32 mouse cellular contexts compared by ENCODE assay signal in genomic region chr10:90306156-90306555, GRCm38 (mm10).
DNase-seq lines count a peak whose midpoint lies in the region; ATAC-seq lines count a peak whose summit lies in the region.
"Had no signal": no experiment of that assay in that cellular context is flagged by ENCODE, and none has a peak within 500 bp of the region (broad histone marks: within the 10 kb centered on the region; RNA-seq: fewer than 3 reads in every experiment).

No protein-coding gene starts in this region.

- no peak overlapping the region for H3K27ac ChIP-seq in midbrain, embryonic 14.5 days (replicated peaks; ENCODE audit: low read depth, low read length)
- no peak overlapping the region for H3K27ac ChIP-seq in midbrain, embryonic 11.5 days (ENCODE audit: low read depth, low read length)
- H3K27ac ChIP-seq in heart, embryonic 11.5 days (ENCODE audit: low read depth, low read length), result no peak overlapping the region
- H3K27ac ChIP-seq: embryonic facial prominence, embryonic 13.5 days; heart, embryonic 10.5 days; hindbrain, embryonic 13.5 days; left cerebral cortex, adult 2 months; liver, embryonic 15.5 days; midbrain, embryonic 10.5 days; neural tube, embryonic 12.5 days had no signal

- no peaks in the 10 kb centered on the region for H3K27me3 ChIP-seq in midbrain, embryonic 14.5 days (ENCODE audit: control insufficient read depth, insufficient read depth, low read length)
- H3K27me3 ChIP-seq in midbrain, embryonic 11.5 days (ENCODE audit: control insufficient read depth, insufficient read depth, low read length), result no peaks in the 10 kb centered on the region
- H3K27me3 ChIP-seq in heart, embryonic 11.5 days (ENCODE audit: control insufficient read depth, insufficient read depth, low read length), result no peaks in the 10 kb centered on the region
- H3K27me3 ChIP-seq: embryonic facial prominence, embryonic 13.5 days; hindbrain, embryonic 13.5 days; liver, embryonic 15.5 days; neural tube, embryonic 12.5 days had no signal

- no peaks in the 10 kb centered on the region for H3K9me3 ChIP-seq in midbrain, embryonic 14.5 days (ENCODE audit: control insufficient read depth, low read length)
- no peaks in the 10 kb centered on the region for H3K9me3 ChIP-seq in midbrain, embryonic 11.5 days (ENCODE audit: control insufficient read depth, low read length)
- H3K9me3 ChIP-seq in heart, embryonic 11.5 days (replicated peaks; ENCODE audit: control insufficient read depth, low read length), result no peaks in the 10 kb centered on the region
- H3K9me3 ChIP-seq: embryonic facial prominence, embryonic 13.5 days; heart, embryonic 10.5 days; hindbrain, embryonic 13.5 days; liver, embryonic 15.5 days; midbrain, embryonic 10.5 days; neural tube, embryonic 12.5 days had no signal

- no peak overlapping the region for H3K4me3 ChIP-seq in midbrain, embryonic 14.5 days (replicated peaks; ENCODE audit: low read depth, low read length)
- H3K4me3 ChIP-seq in midbrain, embryonic 11.5 days (ENCODE audit: low read depth, low read length), result no peak overlapping the region
- H3K4me3 ChIP-seq in heart, embryonic 11.5 days (ENCODE audit: low read depth, low read length), result no peak overlapping the region
- H3K4me3 ChIP-seq: embryonic facial prominence, embryonic 13.5 days; erythroblast, embryonic 14.5 days; heart, embryonic 10.5 days; hindbrain, embryonic 13.5 days; layer of hippocampus, adult 2 months; left cerebral cortex, adult 2 months; liver, embryonic 15.5 days; midbrain, embryonic 10.5 days; myocyte; neural tube, embryonic 12.5 days had no signal

- no peak for ATAC-seq in midbrain, embryonic 14.5 days (ENCODE audit: low FRiP score, low TSS enrichment)
- ATAC-seq in midbrain, embryonic 11.5 days (ENCODE audit: low FRiP score), result no peak
- no peak for ATAC-seq in heart, embryonic 11.5 days (replicated peaks; ENCODE audit: insufficient number of reproducible peaks, low FRiP score, low TSS enrichment)
- ATAC-seq: forebrain, postnatal 0 days; inflammation-experienced regulatory T-cells, adult 6 months had no signal

- peak; percentile 25 for DNase-seq in midbrain, embryonic 14.5 days
- no peak for DNase-seq in midbrain, embryonic 11.5 days (ENCODE audit: low spot score, missing footprints)
- DNase-seq in embryo, embryonic 11 days, result peak; percentile 36
- DNase-seq in forelimb bud, embryonic 11.5 days (ENCODE audit: low read depth, low spot score), result peak; percentile 64
- no peak for DNase-seq in layer of hippocampus, adult 11-12 months (ENCODE audit: low spot score)
- no peak for DNase-seq in testis, postnatal 14 days (ENCODE audit: low spot score)
- DNase-seq: adrenal gland, adult 2 months; adrenal gland, postnatal 36 days; B cell, adult 2 months; cerebellum, adult 9-10 months; cerebellum, postnatal 36 days; forebrain, postnatal 0 days; gastrocnemius, postnatal 10 days; heart, postnatal 36 days; kidney, adult 11 months; kidney, postnatal 14 days; left cerebral cortex, postnatal 4 days; lung, embryonic 14.5 days; lung, postnatal 14 days; thymus, postnatal 4 days had no signal

- peaks cover 5% of the 10 kb centered on the region; the same call in 1 of the 2 replicates for H3K4me1 ChIP-seq in midbrain, embryonic 14.5 days (ENCODE audit: control insufficient read depth, insufficient read depth, low read length)
- no peaks in the 10 kb centered on the region for H3K4me1 ChIP-seq in midbrain, embryonic 11.5 days (ENCODE audit: control insufficient read depth, insufficient read depth, low read length)
- no peaks in the 10 kb centered on the region for H3K4me1 ChIP-seq in heart, embryonic 11.5 days (ENCODE audit: control insufficient read depth, insufficient read depth, low read length)
- H3K4me1 ChIP-seq: embryonic facial prominence, embryonic 13.5 days; heart, embryonic 10.5 days; hindbrain, embryonic 13.5 days; liver, embryonic 15.5 days; neural tube, embryonic 12.5 days had no signal

- H3K4me2 ChIP-seq in midbrain, embryonic 14.5 days (ENCODE audit: low read length), result no peak overlapping the region
- H3K4me2 ChIP-seq in midbrain, embryonic 11.5 days, result no peak overlapping the region
- no peak overlapping the region for H3K4me2 ChIP-seq in heart, embryonic 11.5 days
- H3K4me2 ChIP-seq: embryonic facial prominence, embryonic 13.5 days; hindbrain, embryonic 13.5 days; liver, embryonic 15.5 days; lung, embryonic 14.5 days; neural tube, embryonic 12.5 days had no signal

- H3K36me3 ChIP-seq in midbrain, embryonic 14.5 days (ENCODE audit: control insufficient read depth, insufficient read depth, low read length), result no peaks in the 10 kb centered on the region
- H3K36me3 ChIP-seq in midbrain, embryonic 11.5 days (ENCODE audit: control insufficient read depth, insufficient read depth, low read length), result no peaks in the 10 kb centered on the region
- H3K36me3 ChIP-seq in heart, embryonic 11.5 days (ENCODE audit: control insufficient read depth, insufficient read depth, low read length), result no peaks in the 10 kb centered on the region
- H3K36me3 ChIP-seq: embryonic facial prominence, embryonic 13.5 days; heart, embryonic 10.5 days; hindbrain, embryonic 13.5 days; liver, embryonic 15.5 days; midbrain, embryonic 10.5 days; neural tube, embryonic 12.5 days had no signal

- H3K9ac ChIP-seq in midbrain, embryonic 14.5 days (replicated peaks; ENCODE audit: low read length), result no peak overlapping the region
- H3K9ac ChIP-seq in midbrain, embryonic 11.5 days (ENCODE audit: low read length), result no peak overlapping the region
- no peak overlapping the region for H3K9ac ChIP-seq in heart, embryonic 11.5 days (ENCODE audit: low read depth, low read length)
- H3K9ac ChIP-seq: embryonic facial prominence, embryonic 13.5 days; forebrain, postnatal 0 days; hindbrain, embryonic 13.5 days; liver, embryonic 15.5 days; lung, embryonic 14.5 days; neural tube, embryonic 12.5 days had no signal

Comparison
In these comparisons a context has a peak if more than half of its experiments do, and no peak if none do; other contexts are left out.
1. DNase-seq: peak in midbrain, embryonic 14.5 days (single experiment), embryo, embryonic 11 days (single experiment) and forelimb bud, embryonic 11.5 days (single experiment); none in midbrain, embryonic 11.5 days (single experiment), layer of hippocampus, adult 11-12 months (single experiment) and testis, postnatal 14 days (single experiment).